Mouse (Mus musculus) gastrocnemius, postnatal 4 days (tissue): ENCODE results near the gene Hipk2. TPM values are rescaled to one million over a fixed set of nuclear protein-coding genes. Genes with fewer than 3 reads are reported as not detected.
"Not testable (repeated sequence)": the region's sequence is repeated elsewhere in the genome, so short reads cannot be mapped to it uniquely, and the experiment has no call there.

ENCODE experiments used
- DNase-seq, 2 experiments: peaks; one replicate each; pipeline ENCODE4 v3.0.0; 2021 to 2022; ENCODE audit warnings: low spot score in 2 of 2, mixed read lengths in 2 of 2
- total RNA-seq, 2 experiments: library from RNA; stranded (reverse); gene quantifications; 2 replicates each; pipeline ENCODE4 v1.2.3; 2021

Hipk2 gene
- total RNA-seq, 2 experiments from 2014 or later: 37.0 to 37.7 TPM

- DNase-seq: no peak
Measured at GRCm38 (mm10) chr6:38713957-38714898, 161.7 kb downstream of the Hipk2 start.

- DNase-seq: no peak
Measured at GRCm38 (mm10) chr6:38710449-38710848, 165.5 kb downstream of the Hipk2 start.

- no peak for DNase-seq
Measured at GRCm38 (mm10) chr6:38704264-38704984, 171.5 kb downstream of the Hipk2 start.

GRCm38 (mm10) chr6:38703526-38703925 is 172.4 kb downstream of the Hipk2 start:
- DNase-seq: no peak

GRCm38 (mm10) chr6:38702810-38703399 is 173.1 kb downstream of the Hipk2 start:
- no peak for DNase-seq

GRCm38 (mm10) chr6:38701421-38701820 is 174.5 kb downstream of the Hipk2 start:
- no peak for DNase-seq

- no peak for DNase-seq
Measured at GRCm38 (mm10) chr6:38698233-38698889, 177.6 kb downstream of the Hipk2 start.

- DNase-seq: no peak
Measured at GRCm38 (mm10) chr6:38696570-38696969, 179.4 kb downstream of the Hipk2 start.

- peak in 1 of 2 experiments; percentile 71 for DNase-seq
Measured at GRCm38 (mm10) chr6:38695380-38696054, 180.4 kb downstream of the Hipk2 start.

GRCm38 (mm10) chr6:38692556-38692955 is 183.4 kb downstream of the Hipk2 start:
- DNase-seq: no peak

- DNase-seq: no peak
Measured at GRCm38 (mm10) chr6:38691052-38691451, 184.9 kb downstream of the Hipk2 start.

- no peak for DNase-seq
Measured at GRCm38 (mm10) chr6:38690615-38691014, 185.3 kb downstream of the Hipk2 start.

GRCm38 (mm10) chr6:38688841-38689240 is 187.1 kb downstream of the Hipk2 start:
- no peak for DNase-seq

GRCm38 (mm10) chr6:38687216-38687615 is 188.7 kb downstream of the Hipk2 start:
- DNase-seq: no peak

GRCm38 (mm10) chr6:38682532-38682931 is 193.4 kb downstream of the Hipk2 start:
- DNase-seq: no peak

GRCm38 (mm10) chr6:38677629-38678028 is 198.3 kb downstream of the Hipk2 start:
- no peak for DNase-seq

GRCm38 (mm10) chr6:38676723-38677122 is 199.2 kb downstream of the Hipk2 start:
- DNase-seq: no peak

GRCm38 (mm10) chr6:38676217-38676616 is 199.7 kb downstream of the Hipk2 start:
- no peak for DNase-seq

GRCm38 (mm10) chr6:38672011-38672410 is 204.0 kb downstream of the Hipk2 start:
- no peak for DNase-seq

GRCm38 (mm10) chr6:38671270-38671669 is 204.7 kb downstream of the Hipk2 start:
- no peak for DNase-seq

GRCm38 (mm10) chr6:38670488-38670887 is 205.5 kb downstream of the Hipk2 start:
- DNase-seq: not testable (repeated sequence)
